Mouse (Mus musculus) CD8-positive naive resting alpha-beta T cell, adult 57 days (primary cell): ENCODE results near the gene Rundc3b. TPM values are rescaled to one million over a fixed set of nuclear protein-coding genes. Genes with fewer than 3 reads are reported as not detected.

Experiments used
- total RNA-seq: library from RNA; stranded (reverse); gene quantifications from one replicate; pipeline ENCODE4 v1.2.4, GENCODE M21; 2023

Gene Rundc3b
- total RNA-seq: 14.5 TPM

GRCm38 (mm10) chr5:8622596-8623231 lies at the start of gene Rundc3b:
Gene Rundc3b (minus strand): TSS chr5:8622952.

DNA sequence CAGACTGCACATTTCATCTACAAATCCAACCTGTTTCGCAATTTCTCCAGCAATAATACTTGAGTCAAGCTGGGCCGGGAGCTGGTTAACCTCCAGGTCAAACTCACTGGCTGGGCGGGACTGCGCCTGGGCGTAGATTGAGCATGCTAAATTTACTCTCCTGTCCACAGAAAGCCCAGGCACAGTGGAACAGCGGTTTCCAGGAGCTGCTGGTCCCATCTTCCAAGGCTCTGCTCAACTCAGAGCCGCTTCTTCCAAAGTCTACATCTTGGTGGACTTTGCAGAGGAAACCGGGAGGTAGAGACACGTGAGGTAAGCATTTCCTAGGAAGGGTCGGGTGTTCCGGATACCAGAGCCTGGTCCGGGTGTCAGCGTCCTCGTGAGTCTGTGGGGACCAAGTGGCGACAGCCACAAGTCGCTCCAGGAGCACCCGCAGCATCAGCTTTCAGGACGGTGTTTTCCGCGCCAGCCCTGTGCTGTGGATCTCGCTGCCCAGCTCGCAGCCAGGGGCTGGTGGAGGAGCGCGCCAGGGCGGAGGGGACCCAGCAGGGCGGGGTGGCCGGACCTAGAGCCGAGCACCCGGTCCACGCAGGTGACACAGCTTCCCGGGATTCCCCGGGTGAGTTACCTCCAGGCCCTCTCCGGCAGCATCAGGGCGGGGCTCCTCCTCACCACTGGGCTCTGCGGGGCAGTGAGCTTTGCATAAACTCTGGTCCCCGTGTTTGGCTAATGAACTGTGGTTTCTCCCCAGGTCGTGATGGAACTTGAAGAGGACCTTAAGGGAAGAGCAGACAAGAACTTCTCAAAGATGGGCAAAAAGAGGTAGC lies 37.4 kb upstream of the Rundc3b start, which contains the start of gene Abcb1a:
Gene Abcb1a, plus strand, starts transcription at position 167 of the 827 bp plus-strand sequence.

Other genes starting within 250 kb of the Rundc3b start
- gene Dbf4, start 200.2 kb downstream of the Rundc3b start, total RNA-seq: 84.8 TPM
- gene Slc25a40, start 200.1 kb downstream of the Rundc3b start, total RNA-seq: 26.5 TPM
- 13.1 TPM for gene Abcb1a, start 37.1 kb upstream of the Rundc3b start, total RNA-seq
- 11.2 TPM for gene Abcb1b, start 175.2 kb upstream of the Rundc3b start, total RNA-seq